Mouse (Mus musculus) kidney, embryonic 16.5 days (tissue): ENCODE data around the gene Gal3st2c. TPM values are rescaled to one million over a fixed set of nuclear protein-coding genes. Genes with fewer than 3 reads are reported as not detected.
"Not testable (repeated sequence)": the region's sequence is repeated elsewhere in the genome, so short reads cannot be mapped to it uniquely, and the experiment has no call there.

ENCODE experiments used
- ATAC-seq: fragments of 200-750 bp; cut with Nextera tagmentation; 2 replicates; pipeline ENCODE4 v1.8.0; 2017; ENCODE audit warnings: moderate TSS enrichment; ENCODE audit not compliant: low FRiP score, low TSS enrichment
- H3K27ac ChIP-seq: fragments of 300-500 bp; sonication (generic); 2 replicates; pipeline ENCODE4 v1.5.1; 2014; ENCODE audit warnings: low read length
- H3K27me3 ChIP-seq: fragments of 300-500 bp; sonication (generic); 2 replicates; pipeline ENCODE4 v1.6.1; 2014; ENCODE audit warnings: low read length, control low read depth, mixed read lengths; ENCODE audit not compliant: insufficient read depth
- H3K36me3 ChIP-seq: fragments of 300-500 bp; sonication (generic); 2 replicates; pipeline ENCODE4 v1.6.1; 2014; ENCODE audit warnings: low read length, control low read depth, mixed read lengths; ENCODE audit not compliant: insufficient read depth
- H3K4me1 ChIP-seq: fragments of 300-500 bp; sonication (generic); 2 replicates; pipeline ENCODE4 v1.6.1; 2014; ENCODE audit warnings: low read length, control low read depth, mixed read lengths; ENCODE audit not compliant: insufficient read depth
- H3K4me2 ChIP-seq: fragments of 300-500 bp; sonication (generic); replicated peaks from 2 replicates; pipeline ENCODE4 v1.6.1; 2014; ENCODE audit warnings: low read depth, low read length
- H3K4me3 ChIP-seq: fragments of 300-500 bp; sonication (generic); 2 replicates; pipeline ENCODE4 v1.5.1; 2014; ENCODE audit warnings: mild to moderate bottlenecking, low read length
- H3K9ac ChIP-seq: fragments of 300-500 bp; sonication (generic); replicated peaks from 2 replicates; pipeline ENCODE4 v1.6.1; 2014; ENCODE audit warnings: low read length
- H3K9me3 ChIP-seq: fragments of 300-500 bp; sonication (generic); 2 replicates; pipeline ENCODE4 v1.6.1; 2016; ENCODE audit warnings: low read length, control low read depth
- WGBS: fragments of 180-500 bp; shearing (Covaris S2); extraction: QIAGEN DNeasy Blood & Tissue Kit; methylation state at CpG from one replicate; pipeline ENCODE4 v1.1.7; 2014; 5-methylcytosine and 5-hydroxymethylcytosine counted together
- polyA plus RNA-seq: library from polyadenylated mRNA; unstranded; fragments of >200 nt; fragmentation: Nextera tagmentation; extraction: Ambion mirVana; gene quantifications from 2 replicates; pipeline ENCODE4 v1.2.1, GENCODE M21; 2015

Gal3st2c gene
- polyA plus RNA-seq, 1 experiment from 2014 or later = not detected

DNA sequence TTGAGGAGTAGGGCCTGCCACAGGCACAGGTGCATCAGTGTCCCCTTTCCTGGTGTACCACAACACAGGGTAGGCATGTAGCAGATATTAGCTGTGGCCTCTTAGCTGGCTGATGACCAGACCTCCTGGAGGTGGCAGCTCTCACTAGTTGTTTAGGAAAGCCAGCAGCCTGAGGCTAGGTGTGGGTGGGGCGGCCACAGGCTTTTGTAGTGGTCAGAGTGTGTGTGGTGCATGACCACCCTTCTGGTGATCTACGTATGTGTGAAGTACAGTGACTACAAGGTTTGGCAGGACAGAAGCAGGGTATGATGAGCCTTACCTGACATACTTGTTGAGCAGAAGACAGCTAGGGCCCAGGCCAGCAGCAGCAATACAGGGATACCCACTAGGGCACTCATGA, 50.1 kb downstream of the Gal3st2c start:
- WGBS = 95% methylated on average over 2 of the region's 2 CpGs
- Histone ChIP-seq H3K4me2 (no peak overlapping the region), H3K9me3 (no peaks in the 10 kb centered on the region), H3K36me3 (no peaks in the 10 kb centered on the region), H3K4me3 (no peak overlapping the region), H3K27ac (no peak overlapping the region), H3K4me1 (no peaks in the 10 kb centered on the region; the same call in 1 of the 2 replicates), H3K27me3 (no peaks in the 10 kb centered on the region), H3K9ac (no peak overlapping the region)
- ATAC-seq = no peak

DNA sequence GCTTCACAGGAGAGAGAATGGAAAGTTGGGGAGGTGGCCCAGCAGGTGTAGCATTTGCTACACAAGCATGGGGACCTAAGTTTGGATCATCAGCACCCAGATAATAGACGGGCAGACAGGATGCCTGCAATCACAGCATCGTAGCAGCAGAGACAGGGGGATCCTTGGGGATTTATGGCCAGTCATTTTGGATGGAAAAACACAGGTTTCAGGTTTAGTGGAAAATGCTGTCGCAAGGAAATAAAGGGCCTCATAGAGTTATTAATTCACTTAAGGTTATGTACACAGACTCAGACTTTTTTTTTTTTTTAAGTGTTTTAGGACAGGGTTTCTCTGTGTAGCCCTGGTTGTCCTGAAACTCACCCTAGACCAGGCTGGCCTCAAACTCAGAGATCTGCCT, 55.2 kb downstream of the Gal3st2c start:
- 40% methylated on average over 3 of the region's 3 CpGs for WGBS
- Histone ChIP-seq H3K4me3 (no peak overlapping the region), H3K4me2 (no peak overlapping the region), H3K9ac (no peak overlapping the region), H3K9me3 (no peaks in the 10 kb centered on the region), H3K27me3 (no peaks in the 10 kb centered on the region), H3K4me1 (no peaks in the 10 kb centered on the region), H3K27ac (no peak overlapping the region), H3K36me3 (no peaks in the 10 kb centered on the region)
- no peak for ATAC-seq

DNA sequence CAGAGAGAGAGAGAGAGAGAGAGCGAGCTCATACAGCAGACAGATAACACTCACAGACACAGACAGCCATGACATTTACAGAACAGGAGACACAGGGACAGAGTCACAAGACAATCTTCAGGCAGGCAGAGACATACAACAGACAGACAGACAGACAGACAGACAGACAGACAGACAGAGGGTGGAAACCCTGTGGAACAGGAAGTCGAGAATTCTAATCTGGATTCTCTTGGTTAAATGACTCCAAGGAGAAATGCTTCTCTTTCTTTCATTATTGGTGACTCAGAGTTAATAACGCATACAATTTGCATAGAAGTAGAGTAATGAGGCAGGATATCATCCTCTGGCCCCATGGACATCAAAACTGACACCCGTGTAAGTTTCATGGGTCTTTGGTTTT, 56.2 kb downstream of the Gal3st2c start:
- H3K4me3 ChIP-seq = no peak overlapping the region
- no peak overlapping the region for H3K27ac ChIP-seq
- no peak for ATAC-seq
- no peak overlapping the region for H3K4me2 ChIP-seq
- WGBS = 68% methylated on average over 4 of the region's 4 CpGs
- no peaks in the 10 kb centered on the region for H3K9me3 ChIP-seq
- H3K9ac ChIP-seq = no peak overlapping the region
- no peaks in the 10 kb centered on the region for H3K4me1 ChIP-seq
- no peaks in the 10 kb centered on the region for H3K36me3 ChIP-seq
- no peaks in the 10 kb centered on the region for H3K27me3 ChIP-seq

DNA sequence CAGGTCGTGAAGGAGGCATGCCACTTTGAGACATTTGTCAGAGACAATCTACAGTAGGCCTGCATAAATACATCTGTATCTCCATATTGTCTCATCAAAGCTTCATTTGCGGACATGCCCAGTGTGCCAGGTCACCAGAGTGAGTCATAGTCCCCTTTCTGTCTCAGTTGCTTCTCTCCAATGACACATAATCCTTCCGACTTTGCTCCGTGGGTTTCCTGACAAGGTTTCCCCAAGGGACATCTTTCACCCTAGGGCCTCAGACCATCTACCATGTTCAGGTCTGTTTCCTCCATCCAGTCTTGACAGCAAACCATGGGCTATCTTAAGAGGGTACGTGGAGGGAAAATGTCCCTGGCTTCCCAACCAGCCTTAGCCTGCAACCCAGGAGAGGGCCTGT, 60.8 kb downstream of the Gal3st2c start:
- no peak overlapping the region for H3K4me2 ChIP-seq
- H3K27ac ChIP-seq = no peak overlapping the region
- no peaks in the 10 kb centered on the region for H3K9me3 ChIP-seq
- ATAC-seq = no peak
- no peaks in the 10 kb centered on the region for H3K4me1 ChIP-seq
- no peaks in the 10 kb centered on the region for H3K27me3 ChIP-seq
- no peak overlapping the region for H3K4me3 ChIP-seq
- WGBS = 77% methylated on average over 5 of the region's 5 CpGs
- H3K36me3 ChIP-seq = no peaks in the 10 kb centered on the region
- H3K9ac ChIP-seq = no peak overlapping the region

DNA sequence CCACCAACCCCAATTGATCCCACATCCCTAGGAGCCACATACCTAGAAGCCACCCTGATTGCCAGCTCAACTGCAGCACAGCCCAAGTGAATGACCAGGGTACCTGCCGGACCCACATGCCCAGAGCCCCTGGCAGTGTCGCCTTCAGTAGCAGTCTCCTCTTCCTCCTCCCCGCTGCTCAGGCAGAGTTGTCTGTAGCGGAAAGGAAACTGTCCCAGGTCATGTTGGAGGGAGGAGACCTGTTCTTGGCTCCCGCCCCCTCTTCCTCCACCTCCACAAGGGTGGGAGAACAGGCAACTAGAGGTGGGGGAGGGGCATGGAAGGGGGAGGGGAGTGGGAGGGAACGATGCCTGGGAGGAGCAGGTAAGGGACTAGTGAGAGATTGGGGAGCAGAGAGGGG, 62.1 kb downstream of the Gal3st2c start, which contains the start of gene Pdcd1:
Pdcd1 (minus strand) TSS at position 181 of the 400 bp plus-strand sequence.
- H3K36me3 ChIP-seq = no peaks in the 10 kb centered on the region
- no peak within 1 kb of the TSS for H3K4me3 ChIP-seq
- H3K4me2 ChIP-seq = no peak within 1 kb of the TSS
- H3K27ac ChIP-seq = no peak within 1 kb of the TSS
- H3K27me3 ChIP-seq = no peaks in the 10 kb centered on the region
- no peak for ATAC-seq
- H3K9ac ChIP-seq = no peak within 1 kb of the TSS
- 69% methylated on average over 5 of the region's 6 CpGs for WGBS
- H3K4me1 ChIP-seq = no peaks in the 10 kb centered on the region
- H3K9me3 ChIP-seq = no peaks in the 10 kb centered on the region

DNA sequence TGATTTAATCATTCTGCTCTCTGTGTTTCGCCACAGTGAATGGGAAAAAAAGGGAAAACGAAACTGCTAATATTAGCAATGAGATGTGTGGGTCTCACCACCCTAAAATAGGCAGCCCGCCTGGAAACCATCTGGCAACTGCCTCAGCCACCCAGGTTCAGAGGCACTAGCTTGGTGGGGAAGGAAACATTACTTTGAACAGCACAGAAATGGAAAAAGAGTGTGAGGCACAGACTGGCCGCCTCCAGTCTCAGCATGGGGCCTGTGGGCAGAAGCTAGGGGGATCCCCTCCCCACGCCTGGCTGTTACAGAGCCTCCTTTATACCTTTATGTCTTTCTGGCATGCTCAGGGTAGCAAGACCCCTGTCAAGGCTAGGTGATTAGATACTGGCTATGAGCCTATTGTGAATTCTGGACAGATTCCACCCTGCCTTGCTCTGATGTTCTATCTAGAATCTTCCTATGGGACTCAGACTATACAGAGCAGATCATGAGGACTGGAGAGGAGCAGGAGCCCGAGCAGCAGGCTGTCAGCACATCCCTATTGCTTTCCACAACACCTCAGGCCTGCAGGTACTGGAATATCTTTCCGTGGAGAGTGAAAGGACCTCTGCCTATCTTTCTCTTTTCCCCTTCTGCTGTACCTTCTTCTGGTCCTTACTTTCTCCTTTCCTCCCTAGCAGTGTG, 63.4 kb downstream of the Gal3st2c start:
- ATAC-seq = no peak
- no peaks in the 10 kb centered on the region for H3K9me3 ChIP-seq
- no peak overlapping the region for H3K9ac ChIP-seq
- H3K4me1 ChIP-seq = no peaks in the 10 kb centered on the region
- H3K27me3 ChIP-seq = no peaks in the 10 kb centered on the region
- no peaks in the 10 kb centered on the region for H3K36me3 ChIP-seq
- no peak overlapping the region for H3K27ac ChIP-seq
- H3K4me3 ChIP-seq = no peak overlapping the region
- whole genome bisulfite sequencing = 82% methylated on average over 7 of the region's 7 CpGs
- no peak overlapping the region for H3K4me2 ChIP-seq

DNA sequence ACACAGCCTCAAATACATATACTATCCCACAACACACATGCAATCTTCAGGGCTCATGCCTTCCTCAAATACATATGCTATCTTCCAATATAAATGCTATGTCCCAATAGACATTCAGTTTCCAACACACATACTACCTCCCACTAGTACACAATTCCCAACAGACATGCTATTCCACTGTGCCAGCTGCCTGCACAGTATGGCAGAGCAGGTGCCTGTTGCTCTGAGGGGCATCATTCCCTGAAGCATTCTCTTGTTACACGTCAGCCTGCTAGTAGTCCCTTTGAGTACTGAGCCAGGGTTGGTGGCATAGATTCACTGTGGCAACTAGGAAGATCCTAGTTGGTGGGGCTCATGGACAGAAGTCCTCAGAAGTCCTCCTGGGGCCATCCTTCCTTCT, 64.2 kb downstream of the Gal3st2c start:
- no peak overlapping the region for H3K27ac ChIP-seq
- H3K4me2 ChIP-seq = no peak overlapping the region
- whole genome bisulfite sequencing = 55% methylated on average over 1 of the region's 1 CpGs
- no peaks in the 10 kb centered on the region for H3K27me3 ChIP-seq
- H3K4me3 ChIP-seq = no peak overlapping the region
- H3K9ac ChIP-seq = no peak overlapping the region
- H3K4me1 ChIP-seq = no peaks in the 10 kb centered on the region
- no peak for ATAC-seq
- no peaks in the 10 kb centered on the region for H3K9me3 ChIP-seq
- no peaks in the 10 kb centered on the region for H3K36me3 ChIP-seq

DNA sequence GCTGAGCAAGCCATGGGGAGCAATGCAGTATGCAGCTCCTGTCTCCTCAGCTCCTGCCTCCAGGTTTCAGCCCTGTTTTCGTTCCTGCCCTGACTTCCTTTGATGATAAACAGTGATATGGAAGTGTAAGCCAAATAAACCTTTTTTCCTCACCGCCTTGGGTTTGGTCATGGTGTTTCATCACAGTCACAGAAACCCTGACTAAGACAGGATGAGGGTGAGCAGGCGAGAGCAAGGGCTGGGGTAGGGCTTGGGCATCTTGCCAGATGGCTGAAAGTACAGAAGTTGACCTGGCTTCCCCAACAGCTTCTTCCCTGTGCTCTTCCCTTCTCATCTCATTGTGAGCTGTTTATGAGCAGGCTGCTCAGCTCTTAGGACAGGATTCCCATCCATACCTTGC, 65.7 kb downstream of the Gal3st2c start:
- H3K9ac ChIP-seq = no peak overlapping the region
- H3K4me1 ChIP-seq = no peaks in the 10 kb centered on the region
- no peaks in the 10 kb centered on the region for H3K9me3 ChIP-seq
- H3K27me3 ChIP-seq = no peaks in the 10 kb centered on the region
- H3K36me3 ChIP-seq = no peaks in the 10 kb centered on the region
- ATAC-seq = no peak
- no peak overlapping the region for H3K27ac ChIP-seq
- WGBS = 53% methylated on average over 3 of the region's 3 CpGs
- H3K4me2 ChIP-seq = no peak overlapping the region
- no peak overlapping the region for H3K4me3 ChIP-seq

DNA sequence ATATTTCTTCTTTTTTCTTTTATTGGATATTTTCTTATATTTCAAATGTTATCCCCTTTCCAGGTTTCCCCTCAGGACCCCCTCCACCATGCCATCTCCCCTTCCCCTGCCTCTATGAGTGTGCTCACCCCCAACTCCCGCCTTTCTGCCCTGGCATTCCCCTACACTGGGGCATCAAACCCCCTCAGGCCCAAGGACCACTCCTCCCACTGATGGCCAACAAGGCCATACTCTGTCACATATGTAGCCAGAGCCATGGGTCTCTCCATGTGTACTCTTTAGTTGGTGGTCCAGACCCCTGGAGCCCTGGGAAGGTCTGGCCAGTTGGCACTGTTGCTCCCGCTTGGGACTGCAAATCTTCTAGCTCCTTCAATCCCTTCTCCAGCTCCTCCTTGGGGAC, 67.1 kb downstream of the Gal3st2c start:
- H3K9ac ChIP-seq = no peak overlapping the region
- H3K9me3 ChIP-seq = no peaks in the 10 kb centered on the region
- H3K27me3 ChIP-seq = no peaks in the 10 kb centered on the region
- H3K4me1 ChIP-seq = no peaks in the 10 kb centered on the region
- no peak overlapping the region for H3K4me2 ChIP-seq
- H3K36me3 ChIP-seq = no peaks in the 10 kb centered on the region
- no peak for ATAC-seq
- WGBS = 89% methylated on average over 2 of the region's 2 CpGs
- no peak overlapping the region for H3K4me3 ChIP-seq
- no peak overlapping the region for H3K27ac ChIP-seq

DNA sequence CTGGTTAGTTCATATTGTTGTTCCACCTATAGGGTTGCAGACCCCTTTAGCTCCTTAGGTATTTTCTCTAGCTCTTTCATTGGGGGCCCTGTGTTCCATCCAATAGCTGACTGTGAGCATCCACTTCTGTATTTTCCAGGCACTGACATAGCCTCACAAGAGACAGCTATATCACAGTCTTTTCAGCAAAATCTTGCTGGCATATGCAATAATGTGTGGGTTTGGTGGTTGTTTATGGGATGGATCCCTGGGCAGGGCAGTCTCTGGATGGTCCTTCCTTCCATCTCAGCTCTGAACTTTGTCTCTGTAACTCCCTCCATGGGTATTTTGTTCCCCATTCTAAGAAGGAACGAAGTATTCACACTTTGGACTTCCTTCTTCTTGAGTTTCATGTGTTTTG, 68.0 kb downstream of the Gal3st2c start:
- not testable (repeated sequence) for H3K27me3 ChIP-seq, H3K9me3 ChIP-seq, ATAC-seq, H3K4me3 ChIP-seq, H3K27ac ChIP-seq, H3K4me2 ChIP-seq, H3K9ac ChIP-seq, H3K36me3 ChIP-seq, H3K4me1 ChIP-seq
- 73% methylated on average over 1 of the region's 1 CpGs for WGBS
